Mouse (Mus musculus) testis, adult 2 months (tissue): ENCODE measurements around the gene Rps6kb1. TPM values are rescaled to one million over a fixed set of nuclear protein-coding genes. Genes with fewer than 3 reads are reported as not detected.

Source experiments
- H3K27ac ChIP-seq: fragments of 200-500 bp; 2 replicates; pipeline ENCODE4 v1.5.1; 2012; ENCODE audit warnings: low read depth, low read length; ENCODE audit not compliant: control insufficient read depth, insufficient read depth
- H3K27me3 ChIP-seq: fragments of 200-500 bp; 2 replicates; pipeline ENCODE4 v1.6.1; 2012; ENCODE audit warnings: mild to moderate bottlenecking, low read length, moderate library complexity; ENCODE audit not compliant: control insufficient read depth, insufficient read depth
- H3K36me3 ChIP-seq: fragments of 200-500 bp; 2 replicates; pipeline ENCODE4 v1.6.1; 2012; ENCODE audit warnings: mild to moderate bottlenecking, low read length; ENCODE audit not compliant: control insufficient read depth, insufficient read depth
- H3K4me1 ChIP-seq: fragments of 200-500 bp; 2 replicates; pipeline ENCODE4 v1.6.1; 2012; ENCODE audit warnings: low read length; ENCODE audit not compliant: control insufficient read depth, insufficient read depth
- H3K4me3 ChIP-seq: fragments of 200-500 bp; 2 replicates; pipeline ENCODE4 v1.5.1; 2012; ENCODE audit warnings: low read depth, mild to moderate bottlenecking, low read length, moderate library complexity, mixed read lengths; ENCODE audit not compliant: control insufficient read depth
- CTCF ChIP-seq: fragments of 200-500 bp; IDR thresholded peaks from 2 replicates; pipeline ENCODE4 v1.5.1; 2012; ENCODE audit warnings: low read depth, mild to moderate bottlenecking, inconsistent platforms, low read length, moderate library complexity; ENCODE audit not compliant: control insufficient read depth, insufficient read depth, insufficient replicate concordance
- POLR2A ChIP-seq: fragments of 200-500 bp; IDR thresholded peaks from 2 replicates; pipeline ENCODE4 v1.6.1; 2012; ENCODE audit warnings: low read depth, mild to moderate bottlenecking, inconsistent platforms, low read length, moderate library complexity; ENCODE audit not compliant: control insufficient read depth
- polyA plus RNA-seq: library from polyadenylated mRNA; depleted of rRNA; stranded (reverse); fragments of >200 nt; gene quantifications from 2 replicates; pipeline ENCODE4 v1.2.3, GENCODE M21; 2012; rRNA removed

Rps6kb1 gene
- polyA plus RNA-seq, 1 experiment: 4.1 TPM

GRCm38 (mm10) chr11:86458866-86459265 lies 85.7 kb downstream of the Rps6kb1 start:
- no peak for TF ChIP-seq CTCF
- no peak for TF ChIP-seq POLR2A
- no peak overlapping the region for H3K4me3 ChIP-seq

GRCm38 (mm10) chr11:86457545-86457944 lies 87.1 kb downstream of the Rps6kb1 start:
- Histone ChIP-seq H3K4me1 (peaks cover 2% of the 10 kb centered on the region), H3K27me3 (no peaks in the 10 kb centered on the region), H3K36me3 (no peaks in the 10 kb centered on the region), H3K4me3 (no peak overlapping the region), H3K27ac (no peak overlapping the region)
- no peak for TF ChIP-seq CTCF
- TF ChIP-seq POLR2A: no peak

More at GRCm38 (mm10) chr11:86458866-86459265, 85.7 kb downstream of the Rps6kb1 start:
- no peak overlapping the region for H3K27ac ChIP-seq
- H3K27me3 ChIP-seq: no peaks in the 10 kb centered on the region
- H3K4me1 ChIP-seq: peaks cover 2% of the 10 kb centered on the region
- no peaks in the 10 kb centered on the region for H3K36me3 ChIP-seq

GRCm38 (mm10) chr11:86453991-86454390 lies 90.6 kb downstream of the Rps6kb1 start:
- no peak overlapping the region for H3K4me3 ChIP-seq
- H3K27ac ChIP-seq: no peak overlapping the region
- H3K27me3 ChIP-seq: no peaks in the 10 kb centered on the region
- no peak for TF ChIP-seq CTCF
- TF ChIP-seq POLR2A: no peak
- no peaks in the 10 kb centered on the region for H3K4me1 ChIP-seq
- H3K36me3 ChIP-seq: no peaks in the 10 kb centered on the region

Other genes with a start within 250 kb of the Rps6kb1 start
- 16.8 and 25.0 TPM in 2 replicates for gene Med13, start 187.2 kb downstream of the Rps6kb1 start, polyA plus RNA-seq
- 24.6 and 25.1 TPM in 2 replicates for gene Rnft1, start 60.1 kb downstream of the Rps6kb1 start, polyA plus RNA-seq
- 15.5 and 18.3 TPM in 2 replicates for gene Tubd1, start 186 bp upstream of the Rps6kb1 start, polyA plus RNA-seq
- gene Vmp1, start 139.0 kb upstream of the Rps6kb1 start, polyA plus RNA-seq: 19.0 and 19.2 TPM in 2 replicates
- 3.1 and 3.4 TPM in 2 replicates for gene Ptrh2, start 139.2 kb upstream of the Rps6kb1 start, polyA plus RNA-seq
- 32.3 and 38.1 TPM in 2 replicates for gene Cltc, start 212.8 kb upstream of the Rps6kb1 start, polyA plus RNA-seq